Mouse (Mus musculus) lung, postnatal 0 days (tissue): Measurements from ENCODE around the gene Hexim1.

ENCODE experiments used
- CTCF ChIP-seq: IDR thresholded peaks from 2 replicates; pipeline ENCODE4 v1.5.1; 2016; ENCODE audit warnings: antibody characterized with exemption, mild to moderate bottlenecking
- EP300 ChIP-seq: IDR thresholded peaks from 2 replicates; pipeline ENCODE4 v1.6.1; 2016; ENCODE audit warnings: antibody characterized with exemption, mild to moderate bottlenecking, control low read depth

DNA sequence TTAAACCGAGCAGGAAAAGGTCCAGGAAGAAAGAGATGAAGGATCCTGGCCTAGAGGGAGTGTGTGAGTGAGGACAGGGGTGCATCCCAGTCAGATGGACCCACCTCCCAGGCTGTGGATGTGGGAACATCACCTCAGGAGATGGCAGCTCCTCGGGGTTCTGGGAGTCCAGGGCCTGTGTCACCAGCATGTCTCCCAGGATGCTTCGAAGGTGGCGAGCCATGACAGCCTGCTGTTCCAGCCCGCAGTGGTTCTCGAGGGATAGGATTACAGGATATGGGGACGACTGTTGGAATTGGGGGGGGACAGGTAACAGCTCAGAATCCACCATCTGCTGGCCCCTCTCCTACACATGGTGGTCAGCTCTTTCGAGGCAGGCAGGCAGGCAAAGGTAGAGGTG, 39.5 kb upstream of the Hexim1 start:
- TF ChIP-seq CTCF (no peak), EP300 (no peak)
